Mouse (Mus musculus) layer of hippocampus, postnatal 25 days (tissue): ENCODE results near the gene Mef2d. TPM values are rescaled to one million over a fixed set of nuclear protein-coding genes. Genes with fewer than 3 reads are reported as not detected.
A peak's percentile ranks its signal among the peaks of the same experiment; 100 is the strongest.
"Not testable (repeated sequence)": the region's sequence is repeated elsewhere in the genome, so short reads cannot be mapped to it uniquely, and the experiment has no call there.

Source experiments
- DNase-seq, 2 experiments: peaks; one replicate each; pipeline ENCODE4 v3.0.0; 2022; ENCODE audit warnings: mixed read lengths in 2 of 2, low spot score in 1 of 2; ENCODE audit errors: extremely low spot score in 1 of 2
- total RNA-seq, 2 experiments: library from RNA; stranded (reverse); gene quantifications; 2 replicates each; pipeline ENCODE4 v1.2.3; 2021

The Mef2d gene
- total RNA-seq, 2 experiments from 2014 or later: 179 to 212 TPM

DNA sequence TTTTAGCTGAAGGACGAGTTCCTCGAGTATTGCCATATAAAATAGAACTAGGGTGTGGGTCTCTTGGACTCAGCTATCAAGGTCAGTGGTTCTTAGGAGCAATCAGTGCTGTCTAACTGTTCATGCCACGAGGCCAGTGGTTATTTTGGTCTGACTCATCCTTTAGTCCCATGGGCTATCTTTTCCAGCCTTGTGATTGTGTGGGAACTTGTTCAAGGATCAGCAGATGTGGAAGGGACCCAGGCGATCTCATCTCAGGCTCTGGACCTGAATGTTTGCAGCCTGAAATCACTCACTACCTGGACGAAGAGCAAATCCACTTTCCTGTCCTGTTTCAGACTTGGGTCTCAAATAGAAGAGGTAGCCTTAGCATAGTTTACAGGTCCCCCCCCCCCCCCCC is 34.9 kb downstream of the Mef2d start:
- DNase-seq: no peak

DNA sequence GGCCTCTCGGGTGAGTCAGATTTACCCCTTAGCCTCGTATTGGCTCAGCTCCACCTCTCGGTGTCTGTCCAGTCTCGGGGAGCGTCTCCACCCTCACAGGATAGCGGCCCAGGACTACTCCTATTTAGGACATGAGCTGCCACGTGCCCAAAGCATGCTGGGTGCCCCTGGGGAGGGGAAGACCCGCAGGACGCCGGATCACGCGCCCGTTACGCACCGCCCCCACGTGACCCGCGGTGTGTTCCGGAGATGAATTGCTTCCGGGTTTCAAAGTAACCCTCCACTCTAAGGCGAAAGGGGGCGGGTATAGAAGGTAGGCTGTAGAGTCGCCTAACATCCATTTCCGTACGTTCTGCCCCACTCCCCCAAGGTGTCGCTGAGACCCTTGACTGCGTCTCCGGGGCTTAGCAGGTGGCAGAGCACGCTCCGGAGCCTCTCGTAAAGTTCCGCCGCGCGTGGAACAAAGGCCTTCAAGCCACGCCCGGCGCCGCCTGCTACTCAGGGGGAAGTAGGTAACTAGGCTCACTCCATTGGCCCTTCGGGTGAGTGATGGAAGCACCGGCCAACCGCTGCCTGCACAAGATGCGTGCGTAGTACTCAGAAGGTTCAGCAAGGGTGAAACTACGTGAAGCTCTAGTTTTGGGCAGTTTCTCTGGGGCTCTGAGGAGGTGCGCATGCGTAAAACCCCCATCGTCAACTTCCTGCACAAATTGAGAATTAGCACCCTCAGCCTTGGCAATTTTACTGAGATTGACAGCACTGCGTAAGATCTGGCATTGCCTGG is 35.6 kb downstream of the Mef2d start:
- peak; percentile 96 for DNase-seq

GRCm38 (mm10) chr3:88178346-88178733 is 36.2 kb downstream of the Mef2d start:
- not testable (repeated sequence) for DNase-seq

- DNase-seq: no peak
These were observed 36.8 kb downstream of the Mef2d start for GRCm38 (mm10) chr3:88178986-88179385.

DNA sequence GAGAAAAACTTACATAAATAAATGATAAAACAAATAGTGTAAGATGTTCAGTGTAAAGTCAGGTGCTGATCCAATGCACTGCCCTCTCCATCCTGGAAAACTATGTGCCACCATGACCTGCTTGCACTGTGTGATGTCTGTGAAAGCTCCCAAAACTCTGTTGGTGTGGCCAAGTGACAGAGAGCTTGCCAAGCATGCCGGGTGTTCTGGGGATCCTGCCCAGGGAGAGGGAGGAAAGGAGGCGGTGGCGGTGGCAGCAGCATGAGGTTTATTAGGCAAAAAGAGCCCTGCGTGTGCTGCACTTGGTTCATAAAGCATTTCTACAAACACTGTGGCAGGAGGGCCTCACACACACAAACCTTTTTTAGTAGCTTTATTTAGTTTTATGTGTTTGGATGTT is 39.2 kb downstream of the Mef2d start:
- peak in 1 of 2 experiments; percentile 60 for DNase-seq

- DNase-seq: no peak
These were observed 44.3 kb downstream of the Mef2d start for GRCm38 (mm10) chr3:88186424-88186823.

GRCm38 (mm10) chr3:88191146-88191545 is 49.0 kb downstream of the Mef2d start:
- DNase-seq: no peak

GRCm38 (mm10) chr3:88191820-88192616 is 49.8 kb downstream of the Mef2d start:
- no peak for DNase-seq

GRCm38 (mm10) chr3:88197741-88198504 is 55.8 kb downstream of the Mef2d start:
- no peak for DNase-seq

DNA sequence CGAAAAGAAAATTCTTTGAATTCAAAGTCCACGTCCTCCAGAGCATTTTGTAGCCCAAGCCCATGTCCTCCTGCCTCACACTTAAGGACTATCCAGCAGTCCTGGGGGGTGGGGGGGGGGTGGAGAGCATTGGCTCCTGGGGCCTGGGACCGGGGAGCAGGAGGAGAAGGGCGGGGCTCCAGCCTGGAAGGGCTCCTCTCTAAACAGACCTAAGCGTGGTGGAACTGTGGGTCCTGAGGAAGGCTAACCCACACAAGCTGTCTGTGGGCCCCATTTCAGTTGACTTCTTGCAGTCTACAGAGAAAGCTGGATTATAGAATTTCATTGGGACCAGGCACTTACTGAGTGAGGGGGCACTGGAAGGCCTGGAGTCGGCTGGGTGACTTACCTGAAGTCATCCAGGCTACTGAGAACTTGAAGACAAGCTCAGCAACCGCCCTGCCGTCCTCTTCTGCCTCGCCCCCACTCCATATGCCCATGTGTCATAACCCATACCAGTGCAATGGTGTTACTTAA is 56.4 kb downstream of the Mef2d start:
- DNase-seq: no peak

DNA sequence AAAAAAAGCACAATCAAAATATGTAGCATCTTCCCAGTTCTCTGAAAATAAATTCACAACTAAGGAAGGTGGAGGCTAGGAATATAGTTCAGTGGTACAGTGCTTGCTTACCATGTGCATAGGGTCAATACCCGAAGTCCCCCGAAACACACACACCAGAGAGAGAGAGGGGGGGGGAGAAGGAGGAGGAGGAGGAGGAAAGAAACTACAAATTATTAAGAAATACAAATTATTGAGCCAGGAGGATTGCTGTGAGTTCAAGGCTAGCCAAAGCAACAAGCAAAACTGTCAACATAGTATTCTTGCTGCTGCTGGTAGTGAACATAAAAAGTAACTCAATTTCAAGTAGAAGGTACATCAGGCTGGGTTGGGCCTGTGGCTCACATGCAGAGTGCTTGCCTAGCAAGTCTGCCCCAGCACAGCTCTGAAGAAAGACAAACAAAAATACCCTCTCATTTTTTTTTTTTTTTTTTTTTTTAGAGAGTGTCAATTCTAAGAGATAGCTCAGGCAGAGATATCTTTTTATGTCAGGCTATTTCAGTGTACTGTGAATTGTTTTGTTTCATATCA is 57.5 kb downstream of the Mef2d start:
- no peak for DNase-seq

GRCm38 (mm10) chr3:88200161-88200971 is 58.2 kb downstream of the Mef2d start:
- no peak for DNase-seq

DNA sequence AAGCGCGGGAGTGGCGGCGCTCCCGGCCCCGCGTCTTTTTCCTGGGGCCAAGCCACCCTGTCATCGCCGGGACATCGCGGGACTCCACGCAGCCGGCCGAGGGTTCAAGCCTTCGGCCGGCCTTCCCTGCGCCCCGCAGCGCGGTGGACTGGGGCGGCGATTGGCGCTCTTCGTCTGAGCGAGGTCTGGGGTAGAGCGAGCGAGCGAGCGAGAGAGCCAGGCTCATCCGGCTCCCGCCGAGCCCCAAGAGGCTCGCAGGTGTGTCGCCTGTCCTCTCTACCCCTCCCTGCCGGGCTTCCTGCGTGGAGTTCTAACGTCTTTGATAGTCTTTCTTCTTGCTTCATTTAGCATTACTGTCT is 58.8 kb downstream of the Mef2d start:
- no peak for DNase-seq

DNA sequence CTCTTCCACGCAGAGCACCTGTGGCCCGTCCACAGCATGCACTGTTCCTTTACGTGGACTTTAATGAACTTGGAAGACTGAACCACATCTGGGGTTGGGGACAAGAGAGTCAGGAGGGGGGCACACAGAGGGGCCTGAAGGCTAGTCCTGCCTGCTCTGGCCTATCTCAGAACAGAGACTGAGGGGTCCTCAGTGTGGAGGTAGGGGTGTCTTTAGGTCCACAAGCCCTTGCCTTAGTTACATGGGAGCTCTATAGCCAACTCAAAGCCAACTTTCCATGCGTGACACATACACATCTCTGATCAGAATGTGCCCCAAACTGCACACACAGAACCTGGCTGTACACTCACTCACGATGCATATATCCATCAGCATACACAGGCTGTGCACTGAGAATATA is 59.5 kb downstream of the Mef2d start:
- DNase-seq: no peak

- DNase-seq: no peak
These were observed 60.8 kb downstream of the Mef2d start for GRCm38 (mm10) chr3:88202986-88203385.

GRCm38 (mm10) chr3:88203456-88203855 is 61.3 kb downstream of the Mef2d start:
- DNase-seq: no peak

DNA sequence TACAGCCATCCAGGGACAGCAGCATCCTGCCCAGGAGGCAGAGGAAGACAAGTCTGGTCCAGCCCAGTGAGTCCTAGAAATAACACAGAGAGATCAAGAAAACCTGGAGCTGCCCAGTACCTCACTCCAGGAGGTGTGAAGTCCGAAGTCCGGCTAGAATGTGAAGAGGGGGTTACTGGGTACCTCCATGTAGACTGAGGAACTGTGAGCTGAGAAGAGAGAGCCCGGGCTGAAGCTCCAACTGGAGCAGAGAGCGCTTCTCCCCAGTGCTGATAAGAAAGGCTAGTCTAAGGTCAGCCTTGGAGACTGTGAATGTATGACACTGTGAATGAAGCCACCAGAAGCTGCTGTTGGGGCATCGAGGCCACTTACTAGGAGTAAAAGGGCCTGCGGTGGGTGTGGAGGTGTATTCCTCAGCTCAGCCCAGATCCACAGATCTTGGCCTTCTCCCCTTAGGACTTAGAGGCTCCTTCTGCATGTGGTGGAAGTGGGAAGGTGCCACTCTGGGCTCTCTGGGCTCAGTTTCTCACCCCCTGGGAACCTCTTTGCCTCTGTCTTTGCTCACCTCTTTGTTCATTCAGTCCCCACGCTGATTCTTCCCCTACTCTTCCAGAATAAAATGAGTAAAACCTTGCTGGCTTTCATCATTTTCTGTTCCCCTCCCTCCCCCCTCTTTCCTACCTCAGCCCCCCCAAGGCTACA is 62.0 kb downstream of the Mef2d start:
- DNase-seq: no peak

GRCm38 (mm10) chr3:88204751-88205150 is 62.6 kb downstream of the Mef2d start:
- DNase-seq: no peak

- no peak for DNase-seq
These were observed 63.0 kb downstream of the Mef2d start for GRCm38 (mm10) chr3:88205176-88205562.
